Mouse (Mus musculus) lung, postnatal 0 days (tissue): Measurements from ENCODE around the gene Stard3.

Experiments used
- CTCF ChIP-seq: IDR thresholded peaks from 2 replicates; pipeline ENCODE4 v1.5.1; 2016; ENCODE audit warnings: antibody characterized with exemption, mild to moderate bottlenecking
- EP300 ChIP-seq: IDR thresholded peaks from 2 replicates; pipeline ENCODE4 v1.6.1; 2016; ENCODE audit warnings: antibody characterized with exemption, mild to moderate bottlenecking, control low read depth

- TF ChIP-seq CTCF (no peak), EP300 (no peak)
These were observed 24.9 kb upstream of the Stard3 start for GRCm38 (mm10) chr11:98333263-98333696.
